Mouse (Mus musculus): ENCODE data around the gene Utrn. TPM values are rescaled to one million over a fixed set of nuclear protein-coding genes. Genes with fewer than 3 reads are reported as not detected.

Gene Utrn
- total and polyA plus RNA-seq, 3 experiments = 9.4 to 115 (median 71.5) TPM

DNA sequence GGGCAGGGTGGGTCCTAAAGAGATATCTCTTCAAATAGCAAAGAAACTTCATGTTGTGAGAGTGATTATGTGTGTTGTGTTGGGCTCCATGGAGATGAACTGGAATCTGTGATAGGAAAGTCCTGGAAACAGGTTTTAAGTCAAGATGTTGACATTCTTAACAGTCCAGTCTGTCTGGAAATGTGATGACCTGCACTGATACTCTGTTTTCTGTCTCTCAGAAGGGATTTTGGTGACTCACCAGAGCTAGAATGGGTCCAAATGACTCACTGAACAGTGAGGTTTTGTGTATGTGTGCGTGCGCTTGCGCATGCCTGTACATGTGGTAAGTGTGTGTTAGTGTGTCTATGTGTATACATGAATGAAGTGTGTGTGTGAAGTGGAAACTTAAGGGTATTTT lies 24.2 kb upstream of the Utrn start:
- Histone ChIP-seq H3K36me3 (replicated peaks) (no peaks in the 10 kb centered on the region), H3K4me3 (ENCODE audit: low read depth, low read length) (no peak overlapping the region), H3K9me3 (replicated peaks) (no peaks in the 10 kb centered on the region), H3K4me1 (ENCODE audit: insufficient read depth, low read depth, low read length) (peaks cover 4% of the 10 kb centered on the region; the same call in 1 of the 2 replicates), H3K27me3 (ENCODE audit: insufficient read depth, low read length) (peaks cover 14% of the 10 kb centered on the region)
- DNase-seq (ENCODE audit: low spot score) = no peak
- no peak for ATAC-seq (ENCODE audit: extremely low read depth, insufficient number of reproducible peaks, low FRiP score, poor library complexity, severe bottlenecking)
- TF ChIP-seq GATA1 (IDR thresholded peaks at IDR 0.05; ENCODE audit: borderline replicate concordance, low read length) = no peak
- no peak for TF ChIP-seq TAL1 (conservative IDR thresholded peaks at IDR 0.05; ENCODE audit: low read depth, low read length)
- no peak for TF ChIP-seq GATA2 (IDR thresholded peaks at IDR 0.05; ENCODE audit: borderline replicate concordance, low read depth, low read length)
- TF ChIP-seq CTCF (IDR thresholded peaks at IDR 0.05; ENCODE audit: low read depth, low read length) = no peak
- no peak for TF ChIP-seq POLR2AphosphoS5 (IDR thresholded peaks at IDR 0.05; ENCODE audit: insufficient replicate concordance, low read depth, low read length)

DNA sequence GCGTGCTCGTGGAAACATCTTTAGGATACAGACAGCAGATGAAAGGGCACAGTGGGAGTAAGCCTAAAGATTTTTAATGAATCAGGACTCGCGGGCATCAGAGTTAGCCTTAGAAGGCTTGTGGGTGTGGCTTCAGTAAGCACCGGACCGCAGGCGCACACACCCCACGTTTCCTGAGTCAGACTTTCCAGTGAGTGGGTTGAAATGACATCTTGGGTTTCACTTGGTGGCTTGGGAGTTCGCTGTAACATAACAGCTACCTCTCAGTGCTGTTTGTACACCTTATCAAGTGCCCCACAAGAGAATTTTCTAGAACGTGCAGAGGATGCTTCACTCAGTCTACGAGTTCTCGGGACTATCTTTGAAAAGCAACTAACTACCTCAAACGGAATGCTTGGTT lies 19.2 kb upstream of the Utrn start:
- ATAC-seq (ENCODE audit: extremely low read depth, insufficient number of reproducible peaks, low FRiP score, poor library complexity, severe bottlenecking) (no peak), DNase-seq (ENCODE audit: low spot score) (no peak)
- Histone ChIP-seq H3K4me1 (ENCODE audit: insufficient read depth, low read depth, low read length) (peaks cover 7% of the 10 kb centered on the region), H3K9me3 (replicated peaks) (no peaks in the 10 kb centered on the region), H3K27me3 (ENCODE audit: insufficient read depth, low read length) (peaks cover 20% of the 10 kb centered on the region), H3K36me3 (replicated peaks) (no peaks in the 10 kb centered on the region), H3K4me3 (ENCODE audit: low read depth, low read length) (no peak overlapping the region)
- TF ChIP-seq GATA2 (IDR thresholded peaks at IDR 0.05; ENCODE audit: borderline replicate concordance, low read depth, low read length) (no peak), CTCF (IDR thresholded peaks at IDR 0.05; ENCODE audit: low read depth, low read length) (no peak), POLR2AphosphoS5 (IDR thresholded peaks at IDR 0.05; ENCODE audit: insufficient replicate concordance, low read depth, low read length) (no peak), TAL1 (conservative IDR thresholded peaks at IDR 0.05; ENCODE audit: low read depth, low read length) (no peak), GATA1 (IDR thresholded peaks at IDR 0.05; ENCODE audit: borderline replicate concordance, low read length) (no peak)

DNA sequence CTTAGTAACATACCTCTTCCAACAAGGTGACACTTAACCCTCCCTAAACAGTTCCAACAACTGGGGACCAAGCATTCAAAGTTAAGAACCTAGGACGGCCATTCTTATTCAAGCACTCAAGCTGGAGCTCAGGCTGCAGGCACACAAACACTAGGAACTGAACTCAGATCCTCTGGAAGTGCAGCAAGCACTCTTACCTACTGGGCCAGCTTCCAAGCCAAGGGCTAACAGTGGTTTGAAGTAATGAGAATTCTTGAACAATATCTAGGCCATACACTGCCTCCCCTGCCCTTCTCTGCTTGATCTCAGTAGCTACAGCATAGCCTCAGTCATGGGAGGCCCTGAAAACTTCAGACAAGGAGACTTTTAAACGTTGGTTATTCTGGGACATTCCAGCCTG lies 18.6 kb upstream of the Utrn start:
- Histone ChIP-seq H3K4me3 (ENCODE audit: low read depth, low read length) (no peak overlapping the region), H3K9me3 (replicated peaks) (no peaks in the 10 kb centered on the region), H3K4me1 (ENCODE audit: insufficient read depth, low read depth, low read length) (peaks cover 7% of the 10 kb centered on the region), H3K36me3 (replicated peaks) (no peaks in the 10 kb centered on the region), H3K27me3 (ENCODE audit: insufficient read depth, low read length) (peaks cover 23% of the 10 kb centered on the region)
- no peak for ATAC-seq (ENCODE audit: extremely low read depth, insufficient number of reproducible peaks, low FRiP score, poor library complexity, severe bottlenecking)
- TF ChIP-seq CTCF (IDR thresholded peaks at IDR 0.05; ENCODE audit: low read depth, low read length) (no peak), GATA2 (IDR thresholded peaks at IDR 0.05; ENCODE audit: borderline replicate concordance, low read depth, low read length) (no peak), GATA1 (IDR thresholded peaks at IDR 0.05; ENCODE audit: borderline replicate concordance, low read length) (no peak), POLR2AphosphoS5 (IDR thresholded peaks at IDR 0.05; ENCODE audit: insufficient replicate concordance, low read depth, low read length) (no peak), TAL1 (conservative IDR thresholded peaks at IDR 0.05; ENCODE audit: low read depth, low read length) (no peak)
- no peak for DNase-seq (ENCODE audit: low spot score)

DNA sequence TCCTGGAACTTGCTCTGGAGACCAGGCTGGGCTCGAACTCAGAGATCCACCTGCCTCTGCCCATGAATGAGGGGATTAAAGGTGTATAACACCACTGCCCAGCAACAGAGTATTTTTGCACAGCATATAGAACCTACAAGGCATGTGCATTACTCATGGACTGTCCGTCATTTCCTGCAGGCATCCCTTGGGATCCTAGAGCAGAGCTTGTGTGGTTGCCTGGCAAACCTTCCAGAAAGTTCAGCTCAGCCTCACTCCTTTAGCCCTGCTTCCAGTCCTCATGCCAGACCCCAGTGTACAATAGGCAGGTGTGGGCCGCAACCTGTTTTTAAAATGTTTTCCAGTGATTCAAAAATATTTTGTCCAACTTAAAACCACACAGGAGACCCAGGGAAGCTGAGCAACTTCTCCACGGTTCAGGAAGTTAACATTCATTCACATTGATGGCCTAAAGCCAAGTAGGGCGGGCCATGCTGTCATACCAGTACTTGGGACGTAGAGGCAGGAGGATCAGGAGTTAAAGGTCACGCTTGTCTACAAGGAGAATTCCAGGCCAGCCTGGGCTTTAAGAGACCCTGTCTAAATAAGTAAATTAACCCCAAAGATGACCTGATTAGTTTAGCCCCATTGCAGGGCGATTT lies 15.3 kb upstream of the Utrn start:
- peaks cover 21% of the 10 kb centered on the region for H3K27me3 ChIP-seq (ENCODE audit: insufficient read depth, low read length)
- H3K4me3 ChIP-seq (ENCODE audit: low read depth, low read length) = no peak overlapping the region
- no peaks in the 10 kb centered on the region for H3K9me3 ChIP-seq (replicated peaks)
- peaks cover 7% of the 10 kb centered on the region for H3K4me1 ChIP-seq (ENCODE audit: insufficient read depth, low read depth, low read length)
- DNase-seq (ENCODE audit: low spot score) = no peak
- no peaks in the 10 kb centered on the region for H3K36me3 ChIP-seq (replicated peaks)
- no peak for TF ChIP-seq POLR2AphosphoS5 (IDR thresholded peaks at IDR 0.05; ENCODE audit: insufficient replicate concordance, low read depth, low read length)
- TF ChIP-seq CTCF (IDR thresholded peaks at IDR 0.05; ENCODE audit: low read depth, low read length) = no peak
- no peak for TF ChIP-seq GATA2 (IDR thresholded peaks at IDR 0.05; ENCODE audit: borderline replicate concordance, low read depth, low read length)
- TF ChIP-seq GATA1 (IDR thresholded peaks at IDR 0.05; ENCODE audit: borderline replicate concordance, low read length) = no peak
- no peak for TF ChIP-seq TAL1 (conservative IDR thresholded peaks at IDR 0.05; ENCODE audit: low read depth, low read length)
- no peak for ATAC-seq (ENCODE audit: extremely low read depth, insufficient number of reproducible peaks, low FRiP score, poor library complexity, severe bottlenecking)

DNA sequence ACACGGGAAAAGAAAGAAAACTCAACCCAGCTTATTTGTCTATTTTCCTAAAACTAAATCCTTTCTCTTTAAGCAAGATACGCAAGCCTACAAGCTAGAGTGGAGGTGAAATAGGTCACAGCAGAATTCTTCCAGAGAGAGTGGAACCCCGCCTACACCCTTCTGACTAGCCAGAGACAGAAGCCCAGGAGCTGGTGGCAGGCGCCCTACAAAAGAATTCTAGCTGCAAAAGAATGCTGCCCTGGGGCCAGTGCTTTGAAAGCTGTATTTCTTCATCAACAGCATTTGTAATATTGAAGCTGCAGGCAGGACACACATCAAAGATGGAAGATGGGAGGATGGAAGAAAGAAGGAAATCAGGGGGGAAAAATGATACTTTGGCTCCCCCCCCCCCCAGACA lies 12.7 kb upstream of the Utrn start:
- Histone ChIP-seq H3K36me3 (replicated peaks) (no peaks in the 10 kb centered on the region), H3K27me3 (ENCODE audit: insufficient read depth, low read length) (peaks cover 16% of the 10 kb centered on the region), H3K4me3 (ENCODE audit: low read depth, low read length) (no peak overlapping the region), H3K4me1 (ENCODE audit: insufficient read depth, low read depth, low read length) (peaks cover 4% of the 10 kb centered on the region; the same call in 1 of the 2 replicates), H3K9me3 (replicated peaks) (no peaks in the 10 kb centered on the region)
- DNase-seq (ENCODE audit: low spot score) (no peak), ATAC-seq (ENCODE audit: extremely low read depth, insufficient number of reproducible peaks, low FRiP score, poor library complexity, severe bottlenecking) (no peak)
- TF ChIP-seq POLR2AphosphoS5 (IDR thresholded peaks at IDR 0.05; ENCODE audit: insufficient replicate concordance, low read depth, low read length) (no peak), GATA2 (IDR thresholded peaks at IDR 0.05; ENCODE audit: borderline replicate concordance, low read depth, low read length) (no peak), GATA1 (IDR thresholded peaks at IDR 0.05; ENCODE audit: borderline replicate concordance, low read length) (no peak), CTCF (IDR thresholded peaks at IDR 0.05; ENCODE audit: low read depth, low read length) (no peak), TAL1 (conservative IDR thresholded peaks at IDR 0.05; ENCODE audit: low read depth, low read length) (no peak)

DNA sequence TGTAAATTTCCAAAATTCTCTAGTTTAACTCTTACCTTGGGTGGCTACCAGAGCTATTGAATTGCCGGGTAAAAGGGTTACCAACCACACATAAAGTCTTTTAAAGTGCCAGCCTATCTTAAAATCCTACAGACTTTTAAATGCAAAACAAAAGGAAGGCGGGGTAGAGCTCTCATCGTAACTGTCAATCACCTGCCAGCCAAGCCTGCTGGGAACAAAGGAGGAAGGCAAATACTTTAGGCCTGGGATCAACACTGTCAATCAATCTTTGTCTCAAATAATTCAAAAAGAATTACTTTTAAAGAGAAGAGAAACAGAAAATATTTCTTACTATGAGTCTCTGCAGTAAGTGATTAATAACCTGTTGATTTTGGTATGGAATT lies 10.1 kb upstream of the Utrn start:
- TF ChIP-seq TAL1 (conservative IDR thresholded peaks at IDR 0.05; ENCODE audit: low read depth, low read length) (no peak), CTCF (IDR thresholded peaks at IDR 0.05; ENCODE audit: low read depth, low read length) (no peak), POLR2AphosphoS5 (IDR thresholded peaks at IDR 0.05; ENCODE audit: insufficient replicate concordance, low read depth, low read length) (no peak), GATA1 (IDR thresholded peaks at IDR 0.05; ENCODE audit: borderline replicate concordance, low read length) (no peak), GATA2 (IDR thresholded peaks at IDR 0.05; ENCODE audit: borderline replicate concordance, low read depth, low read length) (no peak)
- peaks cover 16% of the 10 kb centered on the region for H3K4me1 ChIP-seq (ENCODE audit: insufficient read depth, low read depth, low read length)
- no peak overlapping the region for H3K4me3 ChIP-seq (ENCODE audit: low read depth, low read length)
- no peak for ATAC-seq (ENCODE audit: extremely low read depth, insufficient number of reproducible peaks, low FRiP score, poor library complexity, severe bottlenecking)
- DNase-seq (ENCODE audit: low spot score) = no peak
- no peaks in the 10 kb centered on the region for H3K36me3 ChIP-seq (replicated peaks)
- H3K27me3 ChIP-seq (ENCODE audit: insufficient read depth, low read length) = peaks cover 6% of the 10 kb centered on the region; the same call in 1 of the 2 replicates
- no peaks in the 10 kb centered on the region for H3K9me3 ChIP-seq (replicated peaks)
